Mouse (Mus musculus) brain, embryonic 14.5 days (tissue): Measurements from ENCODE around the gene Tbx1.
A peak's percentile ranks its signal among the peaks of the same experiment; 100 is the strongest.

Experiments
- CTCF ChIP-seq: fragments of 200-500 bp; IDR thresholded peaks from 2 replicates; pipeline ENCODE4 v1.5.1; 2012; ENCODE audit warnings: inconsistent platforms, mild to moderate bottlenecking, moderate library complexity, borderline replicate concordance; ENCODE audit not compliant: insufficient read depth, insufficient read length; ENCODE audit errors: extremely low read depth
- POLR2A ChIP-seq: fragments of 200-500 bp; IDR thresholded peaks from 2 replicates; pipeline ENCODE4 v1.6.1; 2012; ENCODE audit warnings: mild to moderate bottlenecking, inconsistent platforms, borderline replicate concordance; ENCODE audit not compliant: poor library complexity, insufficient read depth, insufficient read length, severe bottlenecking; ENCODE audit errors: extremely low read depth

GRCm38 (mm10) chr16:18589804-18590790, at the start of gene Tbx1:
- TF ChIP-seq POLR2A (no peak), CTCF (peak; percentile 43; the same call in 1 of the 2 replicates)
